Mouse (Mus musculus) limb, embryonic 15.5 days (tissue): ENCODE measurements around the gene Gjc1. TPM values are rescaled to one million over a fixed set of nuclear protein-coding genes. Genes with fewer than 3 reads are reported as not detected.
A peak's percentile ranks its signal among the peaks of the same experiment; 100 is the strongest.

Experiments
- ATAC-seq: fragments of 200-750 bp; cut with Nextera tagmentation; 2 replicates; pipeline ENCODE4 v1.8.0; 2017; ENCODE audit warnings: low read depth, moderate TSS enrichment; ENCODE audit not compliant: insufficient number of reproducible peaks, low FRiP score, low TSS enrichment
- H3K27ac ChIP-seq: fragments of 300-500 bp; sonication (generic); 2 replicates; pipeline ENCODE4 v1.5.1; 2015; ENCODE audit warnings: moderate library complexity, mild to moderate bottlenecking, inconsistent platforms
- H3K27me3 ChIP-seq: fragments of 300-500 bp; sonication (generic); 2 replicates; pipeline ENCODE4 v1.6.1; 2015; ENCODE audit warnings: inconsistent platforms
- H3K36me3 ChIP-seq: fragments of 300-500 bp; sonication (generic); 2 replicates; pipeline ENCODE4 v1.6.1; 2015; ENCODE audit warnings: inconsistent platforms
- H3K4me1 ChIP-seq: fragments of 300-500 bp; sonication (generic); 2 replicates; pipeline ENCODE4 v1.6.1; 2015; ENCODE audit warnings: inconsistent platforms
- H3K4me2 ChIP-seq: fragments of 300-500 bp; sonication (generic); 2 replicates; pipeline ENCODE4 v1.6.1; 2015; ENCODE audit warnings: mild to moderate bottlenecking, inconsistent platforms
- H3K4me3 ChIP-seq: fragments of 300-500 bp; sonication (generic); 2 replicates; pipeline ENCODE4 v1.5.1; 2015; ENCODE audit warnings: mild to moderate bottlenecking, inconsistent platforms
- H3K9ac ChIP-seq: fragments of 300-500 bp; sonication (generic); 2 replicates; pipeline ENCODE4 v1.6.1; 2015; ENCODE audit warnings: inconsistent platforms
- H3K9me3 ChIP-seq: fragments of 300-500 bp; sonication (generic); 2 replicates; pipeline ENCODE4 v1.6.1; 2016; ENCODE audit warnings: inconsistent platforms
- WGBS: fragments of 180-500 bp; shearing (Covaris S2); methylation state at CpG from one replicate; pipeline ENCODE4 v1.1.7; 2015; 5-methylcytosine and 5-hydroxymethylcytosine counted together
- polyA plus RNA-seq: library from polyadenylated mRNA; unstranded; fragments of >200 nt; fragmentation: Nextera tagmentation; extraction: Ambion mirVana; gene quantifications from 2 replicates; pipeline ENCODE4 v1.2.1, GENCODE M21; 2015

Gene Gjc1
- polyA plus RNA-seq, result 46.3 and 57.6 TPM in 2 replicates

- peak within 1 kb of the TSS; percentile 77 for H3K4me3 ChIP-seq
- no peaks in the 10 kb centered on the region for H3K36me3 ChIP-seq
- H3K4me1 ChIP-seq, result peaks cover 25% of the 10 kb centered on the region
- H3K27me3 ChIP-seq, result no peaks in the 10 kb centered on the region
- ATAC-seq, result peak; percentile 81
- no peaks in the 10 kb centered on the region for H3K9me3 ChIP-seq
- peak within 1 kb of the TSS; percentile 99 for H3K27ac ChIP-seq
- WGBS, result under 1% methylated on average over 55 of the region's 97 CpGs
- H3K9ac ChIP-seq, result peak within 1 kb of the TSS; percentile 92
- peak within 1 kb of the TSS; percentile 87 for H3K4me2 ChIP-seq
Observed at GRCm38 (mm10) chr11:102819021-102819782, at the start of gene Gjc1. Gjc1 (minus strand) TSS chr11:102819700.

GRCm38 (mm10) chr11:102864272-102864671 lies 44.8 kb upstream of the Gjc1 start:
- H3K27me3 ChIP-seq, result no peaks in the 10 kb centered on the region
- no peak overlapping the region for H3K27ac ChIP-seq
- no peak overlapping the region for H3K9ac ChIP-seq
- ATAC-seq, result no peak
- no peaks in the 10 kb centered on the region for H3K9me3 ChIP-seq
- peaks cover 88% of the 10 kb centered on the region for H3K36me3 ChIP-seq
- H3K4me1 ChIP-seq, result no peaks in the 10 kb centered on the region
- no peak overlapping the region for H3K4me2 ChIP-seq
- WGBS, result 32% methylated on average over 4 of the region's 4 CpGs
- H3K4me3 ChIP-seq, result no peak overlapping the region

GRCm38 (mm10) chr11:102859933-102860332 lies 40.4 kb upstream of the Gjc1 start:
- H3K27ac ChIP-seq, result no peak overlapping the region
- ATAC-seq, result no peak

GRCm38 (mm10) chr11:102858951-102859350 lies 39.5 kb upstream of the Gjc1 start:
- ATAC-seq, result no peak
- no peak overlapping the region for H3K27ac ChIP-seq
- no peaks in the 10 kb centered on the region for H3K9me3 ChIP-seq
- H3K9ac ChIP-seq, result no peak overlapping the region
- WGBS, result 86% methylated on average over 11 of the region's 11 CpGs
- H3K36me3 ChIP-seq, result peaks cover 89% of the 10 kb centered on the region
- H3K4me3 ChIP-seq, result no peak overlapping the region
- H3K4me2 ChIP-seq, result no peak overlapping the region
- no peaks in the 10 kb centered on the region for H3K4me1 ChIP-seq
- H3K27me3 ChIP-seq, result no peaks in the 10 kb centered on the region

More at GRCm38 (mm10) chr11:102859933-102860332, 40.4 kb upstream of the Gjc1 start:
- Histone ChIP-seq H3K4me1 (no peaks in the 10 kb centered on the region), H3K27me3 (no peaks in the 10 kb centered on the region), H3K36me3 (peaks cover 86% of the 10 kb centered on the region), H3K9me3 (no peaks in the 10 kb centered on the region), H3K9ac (no peak overlapping the region), H3K4me3 (no peak overlapping the region), H3K4me2 (no peak overlapping the region)
- WGBS, result 86% methylated on average over 8 of the region's 8 CpGs

GRCm38 (mm10) chr11:102855941-102856340 lies 36.4 kb upstream of the Gjc1 start:
- H3K9ac ChIP-seq, result no peak overlapping the region
- no peak overlapping the region for H3K27ac ChIP-seq
- peaks cover 89% of the 10 kb centered on the region for H3K36me3 ChIP-seq
- H3K4me1 ChIP-seq, result no peaks in the 10 kb centered on the region
- no peaks in the 10 kb centered on the region for H3K27me3 ChIP-seq
- H3K9me3 ChIP-seq, result no peaks in the 10 kb centered on the region
- H3K4me3 ChIP-seq, result no peak overlapping the region
- no peak for ATAC-seq
- 31% methylated on average over 6 of the region's 6 CpGs for WGBS
- H3K4me2 ChIP-seq, result no peak overlapping the region

- H3K4me2 ChIP-seq, result no peak overlapping the region
- H3K9me3 ChIP-seq, result no peaks in the 10 kb centered on the region
- H3K27me3 ChIP-seq, result no peaks in the 10 kb centered on the region
- H3K4me1 ChIP-seq, result no peaks in the 10 kb centered on the region
- H3K9ac ChIP-seq, result no peak overlapping the region
- no peak overlapping the region for H3K4me3 ChIP-seq
- no peak for ATAC-seq
- H3K36me3 ChIP-seq, result peaks cover 89% of the 10 kb centered on the region
- no peak overlapping the region for H3K27ac ChIP-seq
Observed at GRCm38 (mm10) chr11:102853760-102854159, 34.3 kb upstream of the Gjc1 start.

GRCm38 (mm10) chr11:102851883-102852282 lies 32.4 kb upstream of the Gjc1 start:
- Histone ChIP-seq H3K36me3 (peaks cover 89% of the 10 kb centered on the region), H3K9ac (no peak overlapping the region), H3K9me3 (no peaks in the 10 kb centered on the region), H3K4me2 (no peak overlapping the region), H3K4me3 (no peak overlapping the region), H3K4me1 (no peaks in the 10 kb centered on the region), H3K27ac (no peak overlapping the region), H3K27me3 (no peaks in the 10 kb centered on the region)
- ATAC-seq, result no peak
- 66% methylated on average over 5 of the region's 5 CpGs for WGBS

- 69% methylated on average over 10 of the region's 10 CpGs for WGBS
- H3K9me3 ChIP-seq, result no peaks in the 10 kb centered on the region
- H3K27ac ChIP-seq, result no peak overlapping the region
- H3K4me3 ChIP-seq, result no peak overlapping the region
- no peaks in the 10 kb centered on the region for H3K4me1 ChIP-seq
- no peak overlapping the region for H3K9ac ChIP-seq
- no peak overlapping the region for H3K4me2 ChIP-seq
- no peaks in the 10 kb centered on the region for H3K27me3 ChIP-seq
- ATAC-seq, result no peak
- peaks cover 98% of the 10 kb centered on the region for H3K36me3 ChIP-seq
Observed at GRCm38 (mm10) chr11:102845926-102846325, 26.4 kb upstream of the Gjc1 start.

GRCm38 (mm10) chr11:102838616-102839150 lies 19.2 kb upstream of the Gjc1 start:
- peaks cover 70% of the 10 kb centered on the region for H3K36me3 ChIP-seq
- no peaks in the 10 kb centered on the region for H3K27me3 ChIP-seq
- H3K9ac ChIP-seq, result no peak overlapping the region
- no peaks in the 10 kb centered on the region for H3K9me3 ChIP-seq
- H3K27ac ChIP-seq, result no peak overlapping the region
- WGBS, result 73% methylated on average over 9 of the region's 9 CpGs
- H3K4me3 ChIP-seq, result no peak overlapping the region
- no peak overlapping the region for H3K4me2 ChIP-seq
- no peak for ATAC-seq
- no peaks in the 10 kb centered on the region for H3K4me1 ChIP-seq

- 82% methylated on average over 2 of the region's 2 CpGs for WGBS
Observed at GRCm38 (mm10) chr11:102838126-102838525, 18.6 kb upstream of the Gjc1 start.

GRCm38 (mm10) chr11:102837385-102837784 lies 17.9 kb upstream of the Gjc1 start:
- ATAC-seq, result no peak
- 88% methylated on average over 1 of the region's 1 CpGs for WGBS
- H3K9me3 ChIP-seq, result no peaks in the 10 kb centered on the region
- 0 out of 2 replicates have a peak, but pooled peaks cover 3% of the 10 kb centered on the region for H3K4me1 ChIP-seq
- no peak overlapping the region for H3K4me3 ChIP-seq
- no peak overlapping the region for H3K9ac ChIP-seq
- H3K27me3 ChIP-seq, result no peaks in the 10 kb centered on the region
- no peak overlapping the region for H3K4me2 ChIP-seq
- no peak overlapping the region for H3K27ac ChIP-seq
- peaks cover 57% of the 10 kb centered on the region for H3K36me3 ChIP-seq

More at GRCm38 (mm10) chr11:102838126-102838525, 18.6 kb upstream of the Gjc1 start:
- H3K36me3 ChIP-seq, result peaks cover 65% of the 10 kb centered on the region
- no peak overlapping the region for H3K4me3 ChIP-seq
- no peak overlapping the region for H3K4me2 ChIP-seq
- no peak for ATAC-seq
- H3K27me3 ChIP-seq, result no peaks in the 10 kb centered on the region
- no peak overlapping the region for H3K9ac ChIP-seq
- no peaks in the 10 kb centered on the region for H3K9me3 ChIP-seq
- no peak overlapping the region for H3K27ac ChIP-seq
- 0 out of 2 replicates have a peak, but pooled peaks cover under 1% of the 10 kb centered on the region for H3K4me1 ChIP-seq

- Histone ChIP-seq H3K4me1 (0 out of 2 replicates have a peak, but pooled peaks cover 3% of the 10 kb centered on the region), H3K27ac (no peak overlapping the region), H3K27me3 (no peaks in the 10 kb centered on the region), H3K36me3 (peaks cover 46% of the 10 kb centered on the region), H3K4me3 (no peak overlapping the region), H3K9ac (no peak overlapping the region), H3K4me2 (no peak overlapping the region), H3K9me3 (no peaks in the 10 kb centered on the region)
- WGBS, result 70% methylated on average over 9 of the region's 9 CpGs
- no peak for ATAC-seq
Observed at GRCm38 (mm10) chr11:102836146-102836545, 16.6 kb upstream of the Gjc1 start.
